Mouse (Mus musculus) spleen, adult 2 months (tissue): ENCODE measurements around the gene Qtrt2.

ENCODE experiments used
- CTCF ChIP-seq: fragments of 200-500 bp; IDR thresholded peaks from 2 replicates; pipeline ENCODE4 v1.5.1; 2011; ENCODE audit warnings: mild to moderate bottlenecking, inconsistent platforms; ENCODE audit not compliant: insufficient read depth, insufficient read length, insufficient replicate concordance; ENCODE audit errors: extremely low read depth
- POLR2A ChIP-seq: fragments of 200-500 bp; IDR thresholded peaks from 2 replicates; pipeline ENCODE4 v1.6.1; 2011; ENCODE audit warnings: low read depth, low read length, inconsistent platforms

- TF ChIP-seq CTCF (no peak), POLR2A (no peak)
These were observed 17.7 kb downstream of the Qtrt2 start for GRCm38 (mm10) chr16:43908881-43909280.
